Mouse (Mus musculus) heart, postnatal 10 days (tissue): ENCODE results near the gene Angptl4. TPM values are rescaled to one million over a fixed set of nuclear protein-coding genes. Genes with fewer than 3 reads are reported as not detected.
"Not testable (repeated sequence)": the region's sequence is repeated elsewhere in the genome, so short reads cannot be mapped to it uniquely, and the experiment has no call there.

Experiments
- DNase-seq, 2 experiments: peaks; one replicate each; pipeline ENCODE4 v3.0.0; 2021
- intact Hi-C: fragments of 180-260 bp; cut with DNase I; formaldehyde crosslinking; loops from one replicate; pipeline ENCODE4 v1.15.1; 2025
- total RNA-seq, 2 experiments: library from RNA; stranded (reverse); gene quantifications; 2 replicates each; pipeline ENCODE4 v1.2.3; 2021

The Angptl4 gene
- total RNA-seq, 2 experiments from 2014 or later, result 34.9 to 119 TPM

DNA sequence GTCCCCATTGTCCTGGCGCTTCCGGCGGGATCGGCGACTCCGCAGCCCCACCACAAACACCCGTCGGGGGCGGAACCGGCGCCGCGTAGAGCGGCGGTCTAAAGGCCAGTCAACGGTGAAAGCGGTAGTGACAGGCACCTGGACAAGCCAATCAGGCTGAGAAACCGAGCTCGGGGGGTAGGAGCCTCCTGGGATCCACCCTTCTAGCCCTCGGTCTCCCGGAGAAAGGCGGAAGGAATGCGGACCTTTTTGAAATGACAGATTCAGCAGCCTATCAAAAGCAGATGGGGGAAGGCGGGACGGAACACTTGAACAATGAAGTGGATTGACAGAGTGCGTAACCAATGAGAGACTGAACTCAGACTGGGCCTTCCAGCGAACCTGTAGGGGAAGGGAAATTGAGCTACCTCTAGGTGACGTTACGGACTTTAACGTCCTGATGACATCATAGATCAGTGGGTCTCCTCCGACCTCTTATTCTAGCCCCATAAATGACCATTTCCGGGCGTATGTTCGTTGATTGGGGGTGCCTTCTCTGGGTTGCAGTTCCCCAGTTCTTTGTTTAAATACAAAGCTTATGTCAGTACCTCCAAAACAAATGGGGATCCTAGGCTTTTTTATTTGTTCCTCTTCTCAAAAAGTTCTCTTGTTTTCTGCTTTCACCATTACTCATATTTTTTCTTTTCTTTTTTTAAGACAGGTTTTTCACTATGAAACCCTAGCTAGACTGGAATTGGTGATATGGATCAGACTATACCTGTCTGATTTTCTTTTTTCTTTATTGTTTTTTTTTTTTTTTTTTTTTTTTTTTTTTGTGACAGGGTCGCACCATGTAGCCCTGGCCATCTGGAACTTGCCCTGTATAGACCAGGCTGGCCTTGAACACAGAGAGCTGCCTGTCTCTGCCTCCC is 21.1 kb downstream of the Angptl4 start, which contains the start of gene Rab11b:
Gene Rab11b (minus strand): TSS at position 276 of the 911 bp plus-strand sequence.
- intact Hi-C loops, result loop anchor here (1.0 kb wide), 1 partner anchor 19 kb away; no protein-coding TSS in a partner anchor
- peak; percentile 100 for DNase-seq

DNA sequence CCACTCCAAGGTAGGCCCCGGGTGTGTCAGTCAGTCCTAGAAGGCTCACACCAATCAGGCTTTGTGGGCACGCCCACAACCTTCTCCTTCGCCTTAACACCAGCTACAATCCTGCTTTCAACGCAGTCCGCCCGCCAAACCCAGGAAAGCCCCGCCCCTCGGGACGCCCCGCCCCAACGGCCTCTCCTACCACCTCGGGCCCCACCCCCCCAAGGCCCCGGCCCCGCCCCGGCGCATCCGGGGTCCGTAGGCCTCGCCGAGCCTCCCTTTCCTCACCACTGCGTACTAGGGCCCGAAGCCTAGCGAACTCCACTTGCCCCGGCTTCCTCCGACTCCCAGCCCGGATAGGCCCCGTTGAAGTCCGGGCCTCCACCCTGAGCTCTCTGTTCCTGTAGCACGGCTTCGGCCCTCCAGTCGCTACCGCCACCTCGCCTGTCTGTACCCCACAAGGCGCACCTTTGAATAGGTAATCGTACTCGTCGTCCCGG is 21.8 kb downstream of the Angptl4 start:
- DNase-seq, result peak; percentile 96 to 98
- intact Hi-C loops, result no loop called here

DNA sequence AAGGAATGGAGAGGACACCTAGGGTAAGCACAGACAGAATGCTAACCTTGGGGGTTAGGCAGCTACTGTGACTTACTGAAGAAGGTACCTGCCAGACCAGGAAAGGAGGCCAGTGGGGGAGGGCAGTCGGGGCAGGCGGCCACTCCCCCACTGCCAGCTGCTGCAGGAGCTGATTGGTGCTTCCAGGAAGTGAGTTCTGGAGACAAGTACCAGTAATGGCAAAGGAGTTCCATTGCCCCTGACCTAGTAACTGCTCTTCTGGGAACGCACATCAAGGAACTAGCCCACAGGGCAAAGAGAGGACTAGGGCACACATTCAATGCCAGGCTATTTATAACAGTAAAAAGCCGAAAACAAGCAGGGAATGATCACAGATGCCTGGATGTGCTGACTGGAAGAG is 24.4 kb downstream of the Angptl4 start:
- intact Hi-C loops, result no loop called here
- DNase-seq, result peak; percentile 61 to 67

DNA sequence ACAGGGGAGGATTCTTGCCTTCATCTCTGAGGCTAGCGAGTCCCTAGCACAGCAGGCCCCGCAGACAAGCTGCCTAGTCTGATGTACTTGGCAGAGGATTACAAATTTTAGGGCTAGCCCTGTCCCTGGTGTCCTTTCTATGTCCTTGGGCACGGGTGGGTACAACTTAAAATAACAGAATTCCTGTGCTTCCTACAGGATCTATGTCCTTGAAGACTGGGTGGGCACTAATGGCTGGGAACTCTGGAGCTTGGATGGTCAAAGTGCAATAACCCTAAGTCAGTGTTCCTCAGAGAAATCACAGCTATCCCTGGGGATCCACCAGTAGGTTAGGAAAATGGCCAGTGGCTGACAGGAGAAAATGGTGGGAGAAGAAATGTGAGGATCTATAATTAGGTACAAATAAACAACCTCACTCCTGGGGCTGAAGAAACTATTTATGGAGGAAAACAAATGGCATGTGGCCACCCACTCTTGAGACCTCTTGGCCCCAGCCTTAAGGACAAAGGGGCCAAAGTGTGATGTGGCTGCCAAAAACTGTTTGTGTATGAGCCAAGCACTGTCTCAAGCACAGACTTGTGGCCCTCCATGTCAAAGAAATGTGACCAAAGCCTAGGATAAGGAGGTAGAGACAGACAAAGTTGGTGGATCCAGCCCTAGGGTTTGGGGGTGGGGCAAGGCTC is 25.4 kb downstream of the Angptl4 start:
- intact Hi-C loops, result no loop called here
- peak; percentile 63 to 67 for DNase-seq

DNA sequence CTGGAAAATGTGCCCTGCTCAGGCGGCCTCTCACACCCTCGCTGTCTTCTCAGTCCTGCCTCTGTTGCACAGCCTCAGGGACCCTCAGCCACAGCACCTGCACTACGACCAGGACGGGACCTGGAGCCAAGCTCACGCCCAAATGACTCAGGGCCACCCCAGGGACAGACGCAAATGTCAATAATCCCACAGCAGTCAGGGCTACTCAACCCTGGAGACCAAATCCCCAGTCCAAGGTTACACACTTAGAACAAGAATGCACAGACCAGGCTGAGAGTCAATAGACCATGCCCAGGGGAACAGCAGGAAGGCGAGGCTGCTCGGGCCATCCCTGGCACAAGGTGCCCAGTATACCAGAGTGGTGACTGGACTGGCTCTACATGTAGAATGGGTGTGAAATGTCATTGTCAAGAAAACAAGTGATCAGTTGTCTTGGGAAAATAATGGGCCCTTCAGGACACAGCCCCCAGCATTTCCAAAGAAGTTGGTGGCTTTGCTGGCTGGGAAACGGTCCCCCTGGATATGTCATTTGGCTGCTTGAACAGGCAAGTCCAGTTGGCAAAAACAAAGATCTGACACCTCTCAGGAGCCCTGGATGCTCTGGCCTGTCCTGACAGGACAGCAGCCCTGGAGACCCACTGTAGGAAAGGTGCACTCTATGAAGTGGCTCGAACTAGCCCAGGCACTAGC is 26.1 kb downstream of the Angptl4 start:
- intact Hi-C loops, result no loop called here
- no peak for DNase-seq

DNA sequence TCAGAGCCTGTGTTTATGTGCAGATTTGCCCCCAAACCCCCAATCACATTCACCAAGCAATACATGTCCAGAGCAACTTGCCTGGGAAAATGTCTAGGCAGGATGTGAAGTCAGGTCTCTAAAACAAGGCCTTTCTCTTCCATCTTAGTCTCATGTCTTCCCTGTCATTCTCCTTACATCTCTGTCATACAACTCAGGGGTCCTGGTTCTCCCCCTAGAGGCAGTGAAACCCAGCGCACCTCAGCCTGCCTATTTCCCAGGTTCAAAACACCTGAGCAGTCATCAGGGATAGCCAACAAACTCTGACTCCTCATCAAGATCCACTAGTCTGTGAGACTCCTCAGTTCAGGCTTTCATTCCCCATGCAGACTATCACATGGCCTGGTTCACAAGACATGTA is 27.0 kb downstream of the Angptl4 start:
- no peak for DNase-seq
- intact Hi-C loops, result no loop called here

DNA sequence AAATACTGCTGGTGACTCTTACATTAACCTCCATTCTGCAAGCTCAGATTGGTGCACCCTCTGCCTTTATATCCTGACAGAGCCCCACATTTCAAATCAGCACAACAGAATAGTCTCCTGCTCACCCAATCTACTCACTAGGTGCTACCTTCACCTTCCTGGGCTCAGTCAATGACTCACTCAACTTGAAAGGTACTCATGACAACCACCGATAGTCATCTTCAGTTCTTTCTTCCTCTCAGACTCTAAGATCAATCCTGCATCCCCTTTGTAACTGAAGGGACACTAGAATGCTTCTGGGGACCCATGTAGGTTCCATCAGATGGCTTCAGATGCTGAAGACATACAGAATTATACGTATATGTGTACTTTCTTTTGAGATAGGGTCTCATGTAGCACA is 29.3 kb downstream of the Angptl4 start:
- no peak for DNase-seq
- intact Hi-C loops, result no loop called here

DNA sequence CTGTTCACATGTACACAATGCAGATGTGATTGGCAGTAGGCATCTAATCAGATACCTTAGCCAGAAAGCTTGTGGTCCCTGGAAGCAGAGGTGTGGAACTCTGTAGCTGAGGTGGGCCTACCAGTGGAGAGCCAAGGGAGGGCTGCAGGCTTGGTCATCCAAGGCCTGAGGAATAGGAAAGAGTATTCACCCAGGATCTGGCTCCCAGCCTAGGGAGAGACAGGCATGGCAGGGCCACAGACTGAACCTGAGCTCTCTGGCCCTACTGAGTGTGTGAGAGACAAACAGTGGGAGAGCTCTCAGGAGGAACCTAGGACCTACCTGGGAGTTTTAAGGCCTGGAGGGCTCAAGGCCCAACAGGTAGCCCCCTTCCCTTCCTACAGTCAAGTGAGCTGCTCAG is 30.4 kb downstream of the Angptl4 start:
- DNase-seq, result no peak
- intact Hi-C loops, result no loop called here

DNA sequence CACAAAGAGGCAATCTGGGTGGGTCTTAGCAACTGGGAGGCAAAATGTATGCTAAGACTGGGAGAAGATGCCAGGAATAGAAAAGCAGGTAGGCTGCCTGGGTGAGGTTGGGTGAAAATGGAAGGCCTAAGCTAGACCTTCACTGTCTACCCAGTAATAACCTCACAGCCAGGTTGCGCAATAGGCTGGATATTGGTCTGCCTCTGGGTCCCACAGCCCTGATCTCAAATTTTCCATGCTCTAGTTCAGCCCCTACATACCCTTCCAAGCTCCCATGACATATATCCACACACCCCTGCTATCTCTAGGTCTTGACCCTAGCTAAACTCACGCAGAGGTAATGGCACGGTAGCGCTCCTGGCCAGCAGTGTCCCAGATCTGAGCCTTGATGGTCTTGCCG is 32.2 kb downstream of the Angptl4 start:
- no peak for DNase-seq
- intact Hi-C loops, result no loop called here

DNA sequence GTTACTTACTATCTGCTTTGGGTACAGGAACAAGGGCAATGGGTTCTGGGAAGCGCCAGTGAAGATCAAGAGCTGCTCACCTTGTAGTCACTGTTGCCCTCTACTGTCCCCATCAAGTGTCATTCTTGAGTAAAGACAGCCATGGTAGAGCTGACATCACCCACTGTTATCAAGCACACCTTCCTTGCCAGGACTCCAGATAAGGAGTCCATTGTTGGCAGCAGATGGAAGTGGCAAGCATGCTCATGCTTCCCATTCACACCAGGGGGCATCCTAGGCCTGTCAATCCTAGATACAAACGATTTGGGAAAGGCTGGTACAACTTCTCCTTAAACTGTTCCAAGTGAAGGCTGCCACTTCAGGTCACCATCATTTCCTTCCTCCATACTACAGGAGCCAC is 35.6 kb downstream of the Angptl4 start:
- intact Hi-C loops, result loop anchor here (1.0 kb wide), 1 partner anchor 56 kb away; no protein-coding TSS in a partner anchor
- peak; percentile 79 to 81 for DNase-seq

DNA sequence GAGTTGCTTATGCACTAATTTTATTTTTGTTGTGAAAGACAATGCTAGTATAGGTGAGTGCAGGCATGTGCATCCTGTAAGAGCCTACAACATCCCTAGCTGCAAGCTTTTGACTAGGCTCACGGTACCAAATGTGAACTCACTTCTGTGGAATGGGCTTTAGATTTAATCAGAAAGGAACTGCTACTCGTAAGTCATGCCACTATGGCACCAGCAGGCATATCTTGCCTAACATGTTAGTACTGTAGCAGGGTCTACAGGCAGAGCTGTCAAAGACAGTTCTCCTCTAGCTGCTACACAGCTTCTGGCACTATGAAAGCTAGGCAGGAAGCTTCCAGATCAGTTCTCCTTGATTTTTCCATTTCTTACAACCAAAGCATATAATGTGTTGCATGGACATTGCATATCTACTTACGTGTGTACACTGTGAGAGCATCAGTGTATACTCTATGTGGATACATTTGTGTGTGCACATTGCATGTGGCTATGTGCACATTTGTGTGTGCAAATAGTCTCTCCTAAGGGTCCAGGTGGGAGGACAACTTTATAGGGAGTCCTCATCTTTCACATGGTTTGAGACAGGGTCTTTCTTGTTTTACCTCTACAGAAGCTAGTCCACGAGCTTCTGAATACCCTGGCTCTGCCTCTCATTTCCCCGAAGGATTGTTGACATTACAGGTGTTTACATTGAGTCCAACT is 36.8 kb downstream of the Angptl4 start:
- intact Hi-C loops, result no loop called here
- no peak for DNase-seq

DNA sequence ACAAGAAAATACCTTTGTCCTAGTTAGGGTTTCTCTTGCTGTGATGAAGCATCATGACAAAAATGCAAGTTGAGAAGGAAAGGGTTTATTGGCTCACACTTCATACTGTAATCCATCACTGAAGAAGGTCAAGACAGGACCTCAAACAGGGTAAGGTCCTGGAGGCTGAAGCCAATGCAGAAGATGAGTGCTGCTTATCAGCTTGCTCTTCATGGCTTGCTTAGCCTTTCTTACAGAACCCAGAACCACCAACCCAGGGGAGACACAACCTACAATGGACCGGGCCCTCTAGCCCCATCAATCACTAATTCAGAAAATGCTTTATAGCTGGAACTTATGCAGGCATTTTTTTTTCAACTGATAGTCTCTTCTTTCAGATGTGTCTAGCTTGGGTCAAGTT is 39.2 kb downstream of the Angptl4 start:
- DNase-seq, result no peak
- intact Hi-C loops, result no loop called here

DNA sequence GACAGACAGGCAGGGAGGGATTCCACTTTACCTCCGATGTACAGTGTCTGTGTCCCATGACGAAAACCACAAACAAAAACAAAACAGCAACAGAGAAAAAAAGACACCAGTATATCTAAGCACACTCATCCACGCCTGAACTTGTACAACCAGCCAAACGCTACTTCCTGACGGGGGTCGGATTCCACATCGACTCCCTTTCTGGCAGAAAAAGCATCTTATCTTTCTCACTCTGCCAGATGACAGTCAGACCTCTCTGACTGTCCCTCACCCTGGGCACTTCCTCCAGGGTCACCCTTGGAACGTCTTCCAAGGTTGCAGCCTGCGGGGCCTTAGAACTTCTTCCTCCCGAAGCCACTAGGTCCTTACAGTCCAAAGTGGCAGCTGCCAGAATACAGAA is 48.1 kb downstream of the Angptl4 start:
- DNase-seq, intact Hi-C loops: not testable (repeated sequence)

DNA sequence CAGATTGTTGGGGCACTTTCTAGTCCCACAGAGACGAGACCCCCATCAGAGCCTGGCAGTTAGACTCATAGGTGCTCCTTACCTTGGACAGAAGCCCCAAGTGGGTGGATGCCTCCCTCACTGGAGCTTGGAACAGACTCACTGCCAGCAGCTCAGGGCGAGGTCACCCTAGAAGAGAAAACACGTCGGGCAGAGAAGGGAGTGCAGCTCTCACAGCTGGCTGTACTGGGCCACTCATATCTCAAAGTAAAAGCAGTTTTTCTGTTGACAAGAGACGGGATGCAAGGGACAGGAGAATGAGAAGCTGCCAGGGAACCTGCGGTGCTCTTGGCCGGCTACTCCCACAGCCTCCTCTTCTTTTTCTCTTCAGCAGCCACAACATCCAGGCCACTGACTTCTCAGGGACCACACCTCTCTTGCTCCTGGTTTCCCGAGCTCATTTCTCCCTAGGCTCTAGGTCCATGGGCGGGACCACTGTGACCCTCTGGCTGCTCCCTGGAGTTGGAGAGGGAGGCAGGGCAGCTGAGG is 49.0 kb downstream of the Angptl4 start:
- intact Hi-C loops, result not testable (repeated sequence)
- DNase-seq, result peak in 1 of 2 experiments; percentile 32

DNA sequence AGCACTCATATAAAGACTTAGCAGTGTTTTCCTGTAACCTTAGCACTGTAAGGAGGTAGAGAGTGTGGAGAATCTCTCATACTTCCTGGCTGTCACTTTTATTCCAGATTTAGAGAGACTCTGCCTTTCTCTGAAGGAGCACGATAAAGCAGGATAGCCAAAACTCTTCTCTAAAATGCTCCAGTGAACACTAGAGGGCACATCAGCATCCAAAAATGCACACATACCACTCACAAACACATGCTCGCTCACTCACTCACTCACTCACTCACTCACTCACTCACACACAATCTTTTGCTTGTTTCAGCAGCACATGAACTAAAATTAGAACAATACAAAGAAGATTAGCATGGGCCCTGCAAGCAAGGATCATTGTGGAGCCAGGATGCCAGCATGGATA is 52.4 kb downstream of the Angptl4 start:
- intact Hi-C loops, result loop anchor here (2.0 kb wide), 1 partner anchor 74 kb away; no protein-coding TSS in a partner anchor
- no peak for DNase-seq

DNA sequence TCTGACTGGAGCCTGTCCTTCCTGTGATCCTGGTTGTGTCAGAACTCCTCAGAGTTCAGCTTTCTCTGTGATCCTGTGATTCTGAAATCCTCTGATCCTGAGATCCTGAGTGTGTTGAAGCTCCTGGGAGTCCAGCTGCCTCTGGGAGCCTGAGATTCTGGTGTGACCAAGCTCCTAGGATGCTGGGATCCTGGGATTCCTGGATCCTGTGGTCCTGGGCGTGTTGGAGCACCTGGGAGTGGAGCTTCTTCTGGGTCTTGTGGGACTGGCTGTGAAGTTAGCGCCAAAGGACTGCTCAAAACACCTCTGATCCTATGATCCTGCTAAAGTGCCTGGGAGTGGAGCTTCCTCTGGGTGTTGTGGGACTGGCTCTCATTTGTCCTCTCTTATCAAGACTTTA is 53.2 kb downstream of the Angptl4 start:
- no peak for DNase-seq
- intact Hi-C loops, result loop anchor here (2.0 kb wide), 1 partner anchor 74 kb away; no protein-coding TSS in a partner anchor
